ENCODE assay signal across 12 mouse cellular contexts in genomic region chr16:34513956-34514593, GRCm38 (mm10). TPM values are rescaled to one million over a fixed set of nuclear protein-coding genes. Genes with fewer than 3 reads are reported as not detected.
DNase-seq lines count a peak whose midpoint lies in the region; ATAC-seq and TF ChIP-seq lines count a peak whose summit lies in the region.
"Had no signal": no experiment of that assay in that cellular context is flagged by ENCODE, and none has a peak within 500 bp of the region (broad histone marks: within the 10 kb centered on the region; RNA-seq: fewer than 3 reads in every experiment).

No protein-coding gene starts in this region.

- no peak overlapping the region for H3K27ac ChIP-seq in kidney, postnatal 0 days
- no peak overlapping the region for H3K27ac ChIP-seq in embryonic facial prominence, embryonic 10.5 days (replicated peaks)

- no peaks in the 10 kb centered on the region for H3K36me3 ChIP-seq in kidney, postnatal 0 days (ENCODE audit: insufficient read depth, low read length)
- no peaks in the 10 kb centered on the region for H3K36me3 ChIP-seq in embryonic facial prominence, embryonic 10.5 days (replicated peaks)
- H3K36me3 ChIP-seq: G1E; intestine, embryonic 15.5 days had no signal

- no peaks in the 10 kb centered on the region for H3K9me3 ChIP-seq in kidney, postnatal 0 days (replicated peaks; ENCODE audit: low read length)
- no peaks in the 10 kb centered on the region for H3K9me3 ChIP-seq in embryonic facial prominence, embryonic 10.5 days
- H3K9me3 ChIP-seq: G1E; intestine, embryonic 15.5 days had no signal

- WGBS in kidney, postnatal 0 days, result 28% methylated on average over 13 of the region's 13 CpGs
- WGBS in embryonic facial prominence, embryonic 10.5 days, result 79% methylated on average over 13 of the region's 13 CpGs

- no peaks in the 10 kb centered on the region for H3K4me1 ChIP-seq in kidney, postnatal 0 days (replicated peaks; ENCODE audit: insufficient read depth, low read length)
- peaks cover 68% of the 10 kb centered on the region for H3K4me1 ChIP-seq in embryonic facial prominence, embryonic 10.5 days

- no peak overlapping the region for H3K4me3 ChIP-seq in kidney, postnatal 0 days (replicated peaks; ENCODE audit: low read depth, low read length)
- no peak overlapping the region for H3K4me3 ChIP-seq in embryonic facial prominence, embryonic 10.5 days
- H3K4me3 ChIP-seq: erythroblast, embryonic 14.5 days; intestine, embryonic 15.5 days had no signal

- no peak overlapping the region for H3K9ac ChIP-seq in kidney, postnatal 0 days (ENCODE audit: low read depth, low read length)
- H3K9ac ChIP-seq: intestine, embryonic 15.5 days had no signal

- DNase-seq in kidney, postnatal 0 days (ENCODE audit: low spot score), result peak; percentile 39
- DNase-seq in kidney, adult 8-10 months, result no peak
- DNase-seq in frontal cortex, postnatal 14 days (ENCODE audit: low spot score in 2 of 2), result peak; percentile 64 to 66
- peak; percentile 48 to 56 for DNase-seq in layer of hippocampus, postnatal 25 days (ENCODE audit: extremely low spot score in 1 of 2, low spot score in 1 of 2)
- peak; percentile 89 for DNase-seq in right cerebral cortex, adult 18-20 months
- DNase-seq in embryonic facial prominence, embryonic 10.5 days (ENCODE audit: low spot score), result no peak
- no peak for DNase-seq in cerebellum, postnatal 4 days (ENCODE audit: low spot score in 2 of 2)
- no peak for DNase-seq in gastrocnemius, adult 18-20 months (ENCODE audit: low spot score)
- DNase-seq: lung, postnatal 14 days had no signal

- no peak for TF ChIP-seq CTCF in kidney, postnatal 0 days (IDR thresholded peaks at IDR 0.05; ENCODE audit: low read depth)

- ATAC-seq in kidney, postnatal 0 days (replicated peaks; ENCODE audit: low FRiP score, low read depth), result no peak
- ATAC-seq: intestine, embryonic 15.5 days had no signal

- no peak overlapping the region for H3K4me2 ChIP-seq in kidney, postnatal 0 days (ENCODE audit: low read length)
- H3K4me2 ChIP-seq: intestine, embryonic 15.5 days had no signal

- H3K27me3 ChIP-seq in kidney, postnatal 0 days (ENCODE audit: insufficient read depth, low read length), result no peaks in the 10 kb centered on the region
- H3K27me3 ChIP-seq in embryonic facial prominence, embryonic 10.5 days (replicated peaks; ENCODE audit: low read depth, poor library complexity, severe bottlenecking), result no peaks in the 10 kb centered on the region
- H3K27me3 ChIP-seq: intestine, embryonic 15.5 days had no signal

RNA-seq across cellular contexts. Expression of gene Kalrn, which starts 59.3 kb away (rescaled TPM):
- polyA plus RNA-seq in kidney, postnatal 0 days (2015; fragmentation: Nextera tagmentation; extraction: Ambion mirVana), result 19.5 and 20.0 TPM in 2 replicates
- 100 to 1,000 TPM; 456 to 578 TPM for total RNA-seq in layer of hippocampus, postnatal 25 days (2021)
- polyA plus RNA-seq in embryonic facial prominence, embryonic 10.5 days (2016; fragmentation: Nextera tagmentation; extraction: Ambion mirVana), result 12.9 and 14.8 TPM in 2 replicates
- total RNA-seq in gastrocnemius, adult 18-20 months (2021), result 10 to 100 TPM; 18.6 to 24.1 TPM

Comparison
In these comparisons a context has a peak if more than half of its experiments do, and no peak if none do; other contexts are left out.
1. DNase-seq: peak in kidney, postnatal 0 days (single experiment), frontal cortex, postnatal 14 days (2 of 2), layer of hippocampus, postnatal 25 days (2 of 2) and right cerebral cortex, adult 18-20 months (single experiment); none in kidney, adult 8-10 months (0 of 2), embryonic facial prominence, embryonic 10.5 days (single experiment), cerebellum, postnatal 4 days (0 of 2) and gastrocnemius, adult 18-20 months (single experiment).
2. RNA of gene Kalrn, which starts 59.3 kb away (total RNA-seq): 456 to 578 TPM in layer of hippocampus, postnatal 25 days; 18.6 to 24.1 TPM in gastrocnemius, adult 18-20 months; every median in the first group is over 10 times any median in the second.